Mouse (Mus musculus) thymus, postnatal 0 days (tissue): ENCODE data around the gene Nol9. TPM values are rescaled to one million over a fixed set of nuclear protein-coding genes. Genes with fewer than 3 reads are reported as not detected.

Experiments
- DNase-seq: peaks from one replicate; pipeline ENCODE4 v3.0.0-alpha.2; 2015; ENCODE audit warnings: low spot score
- polyA plus RNA-seq: library from polyadenylated mRNA; unstranded; fragments of >200 nt; fragmentation: Nextera tagmentation; extraction: Ambion mirVana; gene quantifications from 2 replicates; pipeline ENCODE4 v1.2.1, GENCODE M21; 2015

Nol9 gene
- polyA plus RNA-seq, 1 experiment from 2014 or later, result 24.9 TPM

DNA sequence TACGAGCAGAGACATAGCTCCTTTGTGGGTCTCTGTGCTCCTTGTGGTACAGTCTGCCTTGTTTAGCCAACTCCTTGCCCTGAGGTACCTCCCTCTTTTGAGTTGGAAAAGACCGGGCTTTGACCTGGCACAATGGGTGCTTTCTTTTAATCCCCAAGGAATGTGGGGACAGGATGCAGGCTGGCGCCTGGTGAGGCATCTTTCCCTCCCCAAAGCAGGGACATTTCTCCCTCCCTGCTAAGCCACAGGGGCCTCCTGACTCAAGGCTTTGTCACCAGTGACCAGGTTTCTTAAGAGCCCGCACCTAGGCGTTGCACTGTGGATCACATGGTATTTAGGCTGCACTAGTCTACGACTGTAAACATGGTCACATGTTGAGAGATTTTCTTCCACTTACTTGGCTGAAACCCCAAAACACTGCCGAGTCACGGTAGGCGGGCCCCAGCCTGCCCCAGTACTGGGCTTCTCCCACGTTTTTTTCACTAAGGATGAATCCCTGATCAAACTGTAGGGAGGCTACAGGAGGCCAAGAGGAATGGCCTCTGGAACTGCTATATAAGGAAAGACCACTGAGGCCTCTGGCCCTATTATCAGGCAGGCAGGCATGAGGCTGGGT, 28.9 kb upstream of the Nol9 start:
- DNase-seq, result peak; percentile 32

DNA sequence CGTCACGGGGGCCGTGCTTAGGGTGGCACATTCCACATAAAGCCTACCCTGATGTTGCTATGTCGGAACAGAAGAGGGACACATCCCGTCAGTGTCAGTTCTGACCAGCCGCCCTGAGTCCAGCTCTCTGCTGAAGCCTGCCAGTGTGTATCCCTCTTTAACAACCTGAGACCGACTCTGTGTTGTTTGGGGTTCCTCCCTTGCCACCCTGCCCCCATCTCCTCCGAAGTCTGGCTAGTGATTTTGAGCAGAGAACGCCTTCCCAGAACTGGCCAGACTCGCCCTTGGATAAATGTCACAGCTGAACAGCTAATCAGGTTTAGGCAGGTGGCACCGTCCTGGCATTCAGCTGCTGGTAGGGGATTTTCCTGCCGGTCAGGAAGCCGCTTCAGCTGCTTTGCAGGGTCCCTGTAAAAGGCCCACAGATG, 28.4 kb upstream of the Nol9 start:
- DNase-seq, result peak; percentile 6

DNA sequence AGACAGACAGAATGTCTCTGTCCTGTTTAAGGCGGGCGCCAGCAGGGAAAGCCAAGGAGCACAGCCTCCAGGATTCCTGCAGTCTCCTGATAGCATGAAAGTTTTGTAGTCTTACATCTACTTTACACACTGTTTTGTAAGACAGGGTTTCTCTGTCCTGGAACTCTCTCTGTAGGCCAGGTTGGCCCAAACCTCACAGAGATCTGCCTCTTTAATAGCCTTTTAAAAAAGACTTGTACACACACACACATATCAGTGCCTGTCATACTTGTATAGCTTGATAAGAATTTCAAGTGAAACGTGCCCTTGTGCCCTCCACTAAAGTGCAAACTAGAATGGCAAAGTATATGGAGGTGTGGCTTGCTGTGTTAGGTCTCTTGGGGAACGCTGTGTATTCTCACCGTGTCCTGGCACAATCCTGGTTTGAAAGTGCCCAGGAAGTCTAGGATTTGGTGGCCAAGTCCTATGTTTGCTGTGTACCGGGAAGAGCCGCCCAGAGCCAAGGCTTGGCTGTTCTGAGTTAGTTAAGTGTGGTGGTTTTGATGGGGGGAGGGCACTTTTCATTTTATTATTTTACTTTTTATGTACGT, 27.9 kb upstream of the Nol9 start:
- DNase-seq, result no peak

DNA sequence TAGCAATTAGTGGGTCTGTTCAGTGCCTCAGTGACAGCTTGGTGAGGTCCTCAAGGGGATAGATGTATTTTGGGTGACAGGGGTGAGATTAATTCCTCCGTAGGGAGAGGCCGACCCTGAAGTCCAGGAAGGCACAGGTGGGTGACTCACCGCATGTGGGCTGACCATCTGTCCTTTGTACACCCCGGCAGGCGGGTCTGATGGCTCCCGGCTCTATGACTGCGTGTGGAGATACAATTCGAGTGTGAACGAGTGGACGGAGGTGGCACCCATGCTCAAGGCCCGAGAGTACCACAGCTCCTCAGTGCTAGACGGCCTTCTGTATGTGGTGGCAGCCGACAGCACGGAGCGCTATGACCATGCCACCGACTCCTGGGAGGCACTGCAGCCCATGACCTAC, 27.0 kb upstream of the Nol9 start:
- no peak for DNase-seq

DNA sequence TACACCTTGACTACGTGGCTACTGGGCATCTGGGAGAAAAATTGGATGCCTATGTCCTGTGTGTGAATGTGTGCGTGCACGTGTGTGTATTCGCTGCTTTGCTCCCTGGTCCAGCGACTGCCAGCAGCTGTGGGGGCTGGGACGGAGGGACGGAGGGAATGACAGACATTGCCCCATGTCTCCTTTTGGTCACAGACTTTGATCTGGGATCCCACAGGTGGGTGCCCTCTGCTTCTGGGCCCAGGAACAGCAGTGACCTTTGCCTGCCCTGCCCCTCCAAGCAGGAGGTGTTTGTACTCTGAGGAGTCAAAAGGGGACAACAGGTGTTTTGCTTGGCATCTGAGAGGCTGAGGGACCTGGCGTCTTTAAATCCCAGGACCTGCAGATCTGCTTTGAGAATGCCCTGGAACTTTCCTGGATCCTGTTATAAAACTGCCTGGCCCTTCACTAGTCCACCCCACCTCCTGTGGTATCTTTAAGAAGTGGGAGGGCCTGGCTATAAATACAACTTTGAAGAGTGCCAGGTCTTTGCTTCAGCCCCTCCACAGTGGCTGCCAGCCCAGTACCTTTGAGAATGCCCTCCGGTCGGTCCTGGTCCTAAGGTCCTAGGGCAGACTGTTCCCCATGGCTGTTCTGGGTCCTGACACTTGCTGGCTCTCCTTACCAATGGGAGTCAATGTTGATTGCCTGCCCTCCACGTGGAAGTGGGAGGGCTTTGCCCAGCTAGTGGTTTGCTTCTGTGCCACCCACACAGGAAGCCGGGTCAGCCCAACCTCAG, 25.9 kb upstream of the Nol9 start:
- DNase-seq, result no peak

DNA sequence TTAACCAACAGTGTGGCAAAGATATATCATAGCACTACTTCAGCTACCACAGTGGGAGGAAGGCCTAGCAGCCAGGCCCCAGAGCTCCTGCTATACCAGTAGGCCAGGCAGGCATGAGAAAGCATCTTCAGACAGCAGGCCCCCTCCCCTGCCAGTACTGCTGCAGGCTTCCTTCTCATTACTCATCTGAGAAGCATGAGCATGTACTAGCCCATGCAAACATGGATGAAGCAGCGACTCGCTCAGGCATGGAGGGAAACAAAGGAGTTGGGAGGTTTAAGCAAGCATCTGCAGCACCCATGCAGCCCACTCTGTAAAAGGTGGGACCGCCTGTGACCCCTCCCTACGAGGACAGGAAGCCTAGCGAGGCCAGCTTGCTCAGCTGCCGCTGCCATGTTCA, 20.0 kb upstream of the Nol9 start:
- DNase-seq, result no peak

DNA sequence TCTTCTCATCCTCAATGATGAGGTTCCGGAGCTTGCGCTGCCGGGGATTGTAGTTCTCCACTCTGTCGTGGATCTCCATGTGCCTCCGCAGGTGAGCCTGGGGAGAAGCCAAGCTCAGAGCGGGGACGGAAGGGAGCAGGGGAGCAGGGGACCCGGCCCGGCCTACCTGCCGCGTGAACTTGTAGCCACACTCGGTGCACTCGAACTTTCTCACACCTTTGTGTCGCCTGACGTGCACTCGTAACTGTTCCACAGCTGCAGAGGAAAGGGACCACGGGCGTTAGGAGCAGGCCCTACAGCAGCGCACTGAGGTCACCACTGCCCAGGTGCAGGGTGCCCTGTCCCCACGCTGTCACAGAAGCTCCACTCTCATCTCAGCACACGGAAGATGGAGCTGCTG, 19.1 kb upstream of the Nol9 start:
- DNase-seq, result no peak

DNA sequence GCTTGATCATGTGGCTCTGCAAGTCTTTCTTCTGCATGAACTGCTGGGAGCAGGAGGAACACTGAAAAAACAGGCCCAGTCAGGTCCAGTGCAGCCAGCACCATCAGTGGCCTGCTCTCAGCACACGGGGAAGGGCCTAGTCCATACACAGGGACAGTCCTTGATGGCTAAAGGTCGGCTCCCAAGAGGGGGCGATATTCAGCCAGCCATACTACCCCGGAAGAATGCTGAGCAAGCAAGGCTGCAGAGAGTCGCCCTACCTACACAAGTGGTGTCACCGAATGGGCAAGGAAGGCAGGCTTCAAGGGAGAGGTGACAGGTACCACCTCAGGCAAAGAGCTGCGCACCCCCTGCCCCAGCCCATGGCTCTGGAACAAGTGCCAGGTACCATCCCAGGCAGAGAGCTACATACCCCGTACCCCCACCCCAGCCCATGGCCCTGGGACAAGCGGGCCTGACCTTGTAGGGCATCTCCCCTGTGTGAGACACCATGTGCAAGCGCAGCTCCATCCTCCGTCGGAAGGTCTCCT, 17.5 kb upstream of the Nol9 start:
- DNase-seq, result no peak

DNA sequence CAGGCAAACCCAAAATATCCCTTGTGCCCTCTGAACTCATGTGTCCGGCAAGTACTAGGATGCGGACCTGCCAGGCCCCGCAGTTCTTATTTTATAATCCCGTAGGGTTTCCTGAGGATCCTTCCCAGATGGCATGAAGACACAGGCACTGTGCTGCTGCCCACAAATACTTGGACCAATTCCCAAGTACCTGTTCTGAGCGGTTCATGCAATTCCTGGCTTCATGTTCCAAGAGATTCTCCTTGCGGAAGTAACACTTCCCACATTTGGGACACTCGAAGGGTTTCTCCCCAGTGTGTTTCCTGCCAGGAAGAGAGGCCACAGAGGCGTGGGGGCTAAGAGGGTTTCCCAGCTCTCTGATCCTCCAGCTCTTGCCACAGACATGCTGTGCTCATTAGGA, 16.6 kb upstream of the Nol9 start:
- no peak for DNase-seq

DNA sequence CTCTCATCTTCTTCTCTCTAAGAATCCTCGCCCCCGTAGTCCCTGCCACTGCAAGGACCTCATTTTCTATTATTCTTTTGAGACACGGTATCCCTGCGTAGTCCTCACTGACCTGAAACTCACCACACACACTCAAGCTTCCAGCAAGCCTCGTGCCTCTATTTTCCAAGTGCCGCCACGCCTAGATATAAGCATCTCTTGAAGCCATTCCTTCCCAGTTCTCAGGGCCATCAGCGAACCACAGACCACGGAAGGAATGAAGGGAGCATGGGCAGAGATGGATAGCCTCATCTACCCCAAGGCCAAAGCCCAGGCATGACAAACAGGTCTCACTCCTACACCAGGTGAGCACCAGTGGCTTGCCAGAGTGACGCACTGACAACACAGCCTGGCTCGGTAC, 14.6 kb upstream of the Nol9 start:
- no peak for DNase-seq

DNA sequence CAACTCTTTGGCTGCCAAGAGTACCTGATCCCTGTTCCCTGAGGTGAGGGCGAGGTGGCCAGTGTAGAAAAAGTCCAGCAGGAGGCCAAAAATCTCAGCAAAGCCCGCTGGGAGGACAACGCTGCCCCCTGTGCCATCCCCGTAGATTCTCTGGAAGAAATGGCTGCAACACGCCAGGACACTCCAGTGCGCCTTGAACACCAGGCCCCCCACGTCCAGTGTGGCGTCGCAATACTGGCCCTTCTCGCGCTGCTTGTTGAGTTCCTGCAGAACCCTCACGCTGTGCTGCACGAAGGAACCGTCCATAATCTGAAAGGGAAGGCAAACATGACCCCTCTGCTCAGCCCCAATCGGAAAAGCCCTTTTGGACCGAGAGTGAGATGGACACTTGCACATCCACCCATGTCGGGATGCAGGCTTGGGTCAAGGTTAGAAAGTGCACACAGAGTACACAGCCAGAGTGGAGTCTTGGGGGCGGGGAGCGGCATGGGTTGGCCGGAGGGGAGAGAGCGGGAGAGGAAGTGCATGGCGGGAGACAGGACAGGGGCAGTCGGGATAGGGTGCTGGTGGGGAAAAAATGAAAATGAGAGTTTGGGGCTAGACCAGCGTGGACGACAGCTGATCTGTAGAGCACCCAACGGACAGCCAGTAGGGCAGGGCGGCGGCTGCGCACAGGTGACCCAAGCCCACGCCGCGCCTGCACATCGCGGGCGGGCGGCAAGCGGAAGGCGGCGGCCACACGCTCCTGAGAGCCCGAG, 12.2 kb upstream of the Nol9 start:
- no peak for DNase-seq

DNA sequence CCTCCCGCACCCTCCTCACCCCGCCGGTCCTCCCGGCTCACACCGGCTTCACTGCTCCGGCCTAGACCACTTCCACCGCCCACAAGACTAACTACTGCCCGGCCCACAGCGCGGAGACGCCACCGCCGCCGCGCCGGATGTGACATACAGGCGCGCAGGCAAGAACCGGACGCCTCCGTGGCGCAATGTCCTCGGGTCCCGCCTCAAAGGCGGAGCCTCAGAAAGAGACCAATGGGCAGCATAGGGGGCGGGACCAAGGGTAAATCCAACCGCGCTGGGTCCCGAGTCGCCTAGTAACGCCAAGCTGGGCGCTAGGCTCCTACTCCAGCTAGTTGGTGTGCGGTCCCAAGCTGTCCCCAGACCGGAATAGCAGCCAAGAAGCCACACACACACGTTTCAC, 11.6 kb upstream of the Nol9 start, which contains the start of gene Zbtb48:
Zbtb48 (minus strand) TSS at position 148 of the 400 bp plus-strand sequence.
- DNase-seq, result peak; percentile 96

DNA sequence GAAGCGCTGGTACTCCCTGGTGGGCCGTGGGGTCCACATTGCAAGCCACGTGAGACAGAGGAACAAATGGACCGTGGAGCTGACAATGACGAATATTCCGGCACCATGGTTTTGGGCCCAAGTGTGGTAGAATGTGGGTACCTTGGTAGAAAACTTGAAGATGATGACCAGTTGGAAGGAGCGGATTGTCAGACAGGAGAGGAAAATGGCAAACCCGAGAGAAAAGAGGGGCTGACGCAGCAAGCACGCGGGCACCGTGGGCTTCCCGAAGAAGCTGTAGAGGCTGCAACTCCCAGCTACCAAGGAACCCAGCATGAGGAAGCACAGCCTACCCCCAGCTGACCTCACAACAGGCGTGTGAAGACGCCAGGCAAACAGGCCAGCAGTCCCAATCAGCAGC, 10.7 kb upstream of the Nol9 start:
- no peak for DNase-seq

DNA sequence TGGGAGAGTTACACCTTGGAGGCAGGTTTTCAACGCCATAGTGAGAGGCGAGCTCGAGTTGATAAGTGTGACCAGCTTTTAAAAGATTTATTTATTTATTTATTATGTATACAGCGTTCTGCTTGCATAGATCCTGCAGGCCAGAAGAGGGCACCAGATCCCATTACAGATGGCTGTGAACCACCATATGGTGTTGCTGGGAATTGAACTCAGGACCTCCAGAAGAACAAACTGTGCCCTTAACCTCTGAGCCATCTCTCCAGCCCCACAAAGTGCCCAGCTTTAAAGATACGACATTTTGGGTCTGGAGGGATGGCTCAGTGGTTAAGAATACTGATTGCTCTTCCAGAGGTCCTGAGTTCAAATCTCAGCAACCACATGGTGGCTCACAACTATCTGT, 10.0 kb upstream of the Nol9 start:
- no peak for DNase-seq

DNA sequence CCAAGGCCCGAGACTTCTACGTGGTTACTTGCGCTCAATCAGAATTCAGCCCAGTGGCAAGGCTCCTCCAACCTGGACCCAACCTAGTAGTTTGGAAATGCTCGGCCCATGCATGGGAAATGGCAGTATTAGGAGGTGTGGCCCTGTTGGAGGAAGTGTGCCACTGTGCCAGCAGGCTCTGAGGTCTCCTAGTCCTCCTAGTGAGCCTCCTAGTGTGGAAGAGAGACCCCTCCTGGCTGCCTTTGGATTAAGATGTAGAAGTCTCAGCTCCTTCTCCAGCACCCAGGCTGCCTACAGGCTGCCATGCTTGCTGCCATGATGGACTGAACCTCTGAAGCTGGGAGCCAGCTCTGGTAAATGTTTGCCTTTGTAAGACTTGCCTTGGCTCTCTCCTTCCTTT, 9.1 kb upstream of the Nol9 start:
- DNase-seq, result no peak

DNA sequence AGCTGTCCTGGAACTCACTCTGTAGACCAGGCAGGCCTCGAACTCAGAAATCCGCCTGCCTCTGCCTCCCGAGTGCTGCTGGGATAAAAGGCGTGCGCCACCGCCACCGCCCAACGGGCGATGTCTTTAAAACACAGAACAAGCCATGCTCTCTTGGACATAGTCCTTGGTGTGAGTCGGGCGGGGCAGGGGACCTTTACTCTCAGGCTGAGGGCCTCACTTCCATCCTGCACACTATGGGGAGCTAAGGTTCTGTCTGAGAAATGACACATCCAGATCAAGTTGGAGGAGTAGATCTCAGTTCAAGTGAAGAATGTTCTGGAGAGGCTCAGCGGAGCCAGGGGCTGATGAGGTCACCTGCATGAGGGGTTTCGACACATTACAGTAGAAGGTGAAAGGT, 6.2 kb upstream of the Nol9 start:
- DNase-seq, result no peak

DNA sequence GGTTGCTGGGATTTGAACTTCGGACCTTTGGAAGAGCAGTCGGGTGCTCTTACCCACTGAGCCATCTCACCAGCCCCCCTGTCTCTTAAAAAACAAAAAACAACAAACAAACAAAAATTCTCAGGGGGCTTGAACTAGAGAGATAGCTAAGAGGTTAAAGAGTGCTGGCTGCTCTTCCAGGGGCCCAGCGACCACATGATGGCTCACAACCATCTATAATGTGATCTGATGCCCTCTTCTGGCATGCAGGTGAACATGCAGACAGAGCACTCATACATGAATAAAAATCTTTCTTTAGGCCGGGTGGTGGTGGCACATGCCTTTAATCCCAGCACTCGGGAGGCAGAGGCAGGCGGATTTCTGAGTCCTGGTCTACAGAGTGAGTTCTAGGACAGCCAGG, 2.7 kb upstream of the Nol9 start:
- peak; percentile 17 for DNase-seq

DNA sequence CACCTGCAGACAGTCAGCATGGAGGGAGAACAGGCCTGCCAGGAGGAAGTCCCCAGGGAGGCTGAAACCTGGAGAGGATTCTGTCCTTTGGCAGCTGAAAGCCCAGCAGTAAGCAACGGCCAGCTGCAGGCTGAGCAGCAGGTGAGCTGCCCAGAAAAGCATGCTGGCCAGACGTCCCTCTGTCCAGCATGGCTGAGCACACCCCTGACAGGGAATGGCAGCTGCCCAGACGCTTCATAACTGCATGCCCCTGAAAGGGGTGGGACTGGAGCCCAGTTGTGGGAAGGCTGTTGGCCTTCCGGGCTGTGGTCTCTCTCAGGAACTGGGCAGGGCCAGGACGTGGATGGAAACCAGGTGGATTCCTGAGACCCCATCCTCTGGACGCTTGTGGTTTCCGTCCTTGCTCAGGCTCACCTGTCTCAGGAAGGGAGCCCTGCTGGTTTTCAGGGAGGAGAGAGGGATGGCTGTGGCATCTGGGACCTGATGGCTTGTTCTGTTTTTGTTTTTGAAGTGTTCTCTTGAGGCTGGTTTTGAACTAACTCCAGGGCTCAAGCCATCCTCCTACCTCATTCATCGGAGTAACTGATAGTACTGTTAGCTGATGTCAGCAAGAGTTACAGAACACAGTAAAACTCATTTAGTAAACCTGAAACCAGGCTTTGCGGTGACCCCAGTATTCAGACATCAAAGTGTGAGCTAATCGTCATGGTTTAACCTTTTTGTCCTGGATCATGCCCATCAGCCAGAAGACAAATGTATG, 716 bp upstream of the Nol9 start, which contains the start of gene Tas1r1:
Tas1r1 (minus strand) TSS at position 344 of the 760 bp plus-strand sequence.
- no peak for DNase-seq

DNA sequence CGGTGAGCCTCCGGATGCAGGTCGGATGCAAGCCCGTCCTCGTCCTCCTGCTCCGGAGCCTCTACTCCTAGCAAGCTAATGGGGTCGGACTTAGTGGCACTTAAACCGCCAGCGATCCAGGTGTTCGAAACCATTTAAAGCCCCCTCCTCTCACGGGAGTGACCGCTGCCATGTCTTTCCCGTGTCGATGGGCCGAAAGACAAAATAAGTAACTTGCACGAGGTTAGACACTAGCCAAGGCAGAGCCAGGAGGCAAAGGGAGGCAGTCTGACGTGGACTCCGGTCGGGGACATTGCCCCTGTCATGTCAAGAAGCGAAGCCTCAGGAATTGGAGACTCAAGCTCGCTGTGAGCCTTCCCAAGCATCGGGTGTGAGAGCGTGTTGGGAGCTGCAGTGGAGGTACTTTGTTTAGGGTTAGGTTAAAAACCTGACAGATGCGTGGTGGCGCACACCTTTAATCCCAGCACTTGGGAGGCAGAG, 750 bp downstream of the Nol9 start:
- peak; percentile 4 for DNase-seq

DNA sequence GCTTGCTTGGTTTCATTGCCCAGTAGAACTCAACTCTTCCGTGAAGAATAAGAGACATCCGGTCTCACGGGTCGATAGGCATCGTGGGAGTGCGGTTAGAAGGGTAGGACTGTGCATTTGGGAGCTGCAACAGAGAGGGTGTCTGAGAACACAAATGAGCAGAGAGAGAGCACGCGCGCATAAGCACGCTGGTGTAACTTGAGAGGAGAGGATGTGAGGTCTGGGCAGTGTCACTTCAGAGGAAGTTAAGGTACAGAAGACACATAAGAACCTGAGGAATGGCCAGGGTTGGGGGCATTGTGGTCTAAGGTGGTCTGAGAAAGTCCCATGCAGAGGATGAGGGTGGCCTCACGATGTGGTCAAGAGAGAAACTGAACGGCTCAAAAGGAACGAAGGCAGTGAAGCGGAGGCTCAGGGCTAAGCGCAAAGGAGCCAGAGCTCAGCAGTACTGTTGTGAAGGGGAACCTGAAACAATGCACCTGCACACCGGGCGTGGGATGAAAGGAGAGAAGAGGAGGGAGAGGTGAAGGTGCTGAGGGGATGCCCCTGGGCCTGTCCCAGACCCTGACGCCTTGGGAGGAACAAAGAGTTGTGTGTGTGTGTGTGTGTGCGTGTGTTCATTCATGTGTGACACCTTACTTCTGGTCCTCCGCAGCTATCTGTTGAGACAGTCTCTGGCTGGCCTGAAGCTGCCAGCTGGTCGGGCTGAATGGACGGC, 3.0 kb downstream of the Nol9 start:
- no peak for DNase-seq
